Mouse (Mus musculus) heart, embryonic 10.5 days (tissue): ENCODE results near the gene Zfp629. TPM values are rescaled to one million over a fixed set of nuclear protein-coding genes. Genes with fewer than 3 reads are reported as not detected.
"Not testable (repeated sequence)": the region's sequence is repeated elsewhere in the genome, so short reads cannot be mapped to it uniquely, and the experiment has no call there.

Experiments used
- DNase-seq: peaks from one replicate; pipeline ENCODE4 v3.0.0-alpha.2; 2017; ENCODE audit warnings: low spot score
- H3K27ac ChIP-seq: fragments of 300-500 bp; sonication (generic); 2 replicates; pipeline ENCODE4 v1.5.1; 2016; ENCODE audit warnings: mild to moderate bottlenecking
- H3K27me3 ChIP-seq: fragments of 300-500 bp; sonication (generic); 2 replicates; pipeline ENCODE4 v1.6.1; 2016; ENCODE audit warnings: mild to moderate bottlenecking; ENCODE audit not compliant: poor library complexity, insufficient read depth, severe bottlenecking
- H3K36me3 ChIP-seq: fragments of 300-500 bp; sonication (generic); 2 replicates; pipeline ENCODE4 v1.6.1; 2016; ENCODE audit warnings: mild to moderate bottlenecking, moderate library complexity
- H3K4me1 ChIP-seq: fragments of 300-500 bp; sonication (generic); 2 replicates; pipeline ENCODE4 v1.6.1; 2016; ENCODE audit warnings: mild to moderate bottlenecking
- H3K4me3 ChIP-seq: fragments of 300-500 bp; sonication (generic); 2 replicates; pipeline ENCODE4 v1.5.1; 2016; ENCODE audit warnings: mild to moderate bottlenecking, moderate library complexity
- H3K9me3 ChIP-seq: fragments of 300-500 bp; sonication (generic); 2 replicates; pipeline ENCODE4 v1.6.1; 2016; ENCODE audit warnings: mild to moderate bottlenecking, moderate library complexity
- WGBS: fragments of 180-500 bp; shearing (Covaris S2); methylation state at CpG from one replicate; pipeline ENCODE4 v1.1.7; 2016; 5-methylcytosine and 5-hydroxymethylcytosine counted together
- polyA plus RNA-seq: library from polyadenylated mRNA; unstranded; fragments of >200 nt; fragmentation: Nextera tagmentation; extraction: Ambion mirVana; gene quantifications from 2 replicates; pipeline ENCODE4 v1.2.1, GENCODE M21; 2016

Zfp629 gene
- polyA plus RNA-seq, 1 experiment from 2014 or later = 13.8 TPM

DNA sequence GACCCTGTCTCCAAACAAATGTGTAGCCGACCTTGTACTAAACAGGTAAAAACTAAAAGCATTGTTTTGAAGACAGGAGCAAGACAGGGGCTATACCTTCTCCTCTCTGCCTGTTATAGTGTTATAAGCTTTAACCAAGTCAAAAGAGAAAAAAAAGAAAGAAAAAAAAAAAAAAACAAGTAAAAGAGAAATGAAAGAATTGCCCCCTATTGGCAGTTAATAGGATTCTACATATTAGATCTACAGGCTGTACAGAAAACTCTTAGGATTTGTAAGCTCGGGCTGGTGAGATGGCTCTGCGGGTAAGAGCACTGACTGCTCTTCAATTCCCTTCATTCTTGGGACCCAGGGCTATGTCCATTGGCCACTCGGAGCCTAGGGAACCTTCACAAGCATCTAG is 26.7 kb upstream of the Zfp629 start:
- Histone ChIP-seq H3K4me1 (0 out of 2 replicates have a peak, but pooled peaks cover 4% of the 10 kb centered on the region), H3K36me3 (no peaks in the 10 kb centered on the region), H3K9me3 (no peaks in the 10 kb centered on the region), H3K4me3 (no peak overlapping the region), H3K27ac (no peak overlapping the region), H3K27me3 (no peaks in the 10 kb centered on the region)
- 68% methylated on average over 4 of the region's 4 CpGs for WGBS
- DNase-seq = no peak

DNA sequence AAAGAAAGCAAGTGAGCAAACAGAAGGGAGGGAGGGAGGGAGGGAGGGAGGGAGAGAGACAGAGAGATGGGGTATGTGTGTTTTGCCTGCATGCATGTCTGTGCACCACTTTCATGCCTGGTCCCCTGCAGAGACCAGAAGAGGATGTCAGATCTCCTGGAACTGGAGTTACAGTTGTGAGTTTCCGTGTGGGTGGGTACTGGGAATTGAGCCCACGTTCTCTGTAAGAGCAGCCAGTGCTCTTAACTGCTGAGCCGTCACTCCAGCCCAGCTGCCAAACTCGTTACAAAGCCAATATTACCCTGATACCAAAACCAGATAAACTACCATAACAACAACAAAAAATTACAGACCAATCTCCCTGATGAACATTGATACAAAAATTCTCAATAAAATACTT is 25.7 kb upstream of the Zfp629 start:
- no peak overlapping the region for H3K27ac ChIP-seq
- H3K27me3 ChIP-seq = no peaks in the 10 kb centered on the region
- no peak overlapping the region for H3K4me3 ChIP-seq
- H3K4me1 ChIP-seq = peaks cover 8% of the 10 kb centered on the region; the same call in 1 of the 2 replicates
- no peak for DNase-seq
- H3K36me3 ChIP-seq = no peaks in the 10 kb centered on the region
- 50% methylated on average over 4 of the region's 4 CpGs for whole genome bisulfite sequencing
- H3K9me3 ChIP-seq = no peaks in the 10 kb centered on the region

DNA sequence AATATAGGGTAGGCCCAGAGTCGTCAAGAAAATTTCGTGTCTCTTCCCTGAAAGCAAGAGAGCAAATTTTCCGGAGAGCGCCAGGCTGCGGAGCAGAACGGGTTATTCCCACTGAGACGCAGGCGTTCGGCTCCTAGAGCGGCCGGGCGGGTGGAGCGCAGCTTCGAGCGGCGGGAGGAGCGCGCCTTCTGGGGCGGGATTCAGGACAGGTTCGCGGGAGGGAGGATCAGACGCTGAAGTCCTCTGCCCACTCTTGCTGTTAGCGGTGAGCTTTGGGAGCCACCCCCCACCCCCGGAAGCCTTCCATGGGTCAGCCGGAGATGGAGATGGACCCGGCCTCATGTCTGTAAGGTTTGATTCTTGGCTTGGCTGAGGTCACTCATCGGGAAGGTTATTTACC is 21.4 kb upstream of the Zfp629 start:
- no peaks in the 10 kb centered on the region for H3K9me3 ChIP-seq
- H3K27ac ChIP-seq = peak overlapping the region; percentile 83
- DNase-seq = no peak
- under 1% methylated on average over 27 of the region's 27 CpGs for WGBS
- H3K4me3 ChIP-seq = peak overlapping the region; percentile 70
- no peaks in the 10 kb centered on the region for H3K27me3 ChIP-seq
- no peaks in the 10 kb centered on the region for H3K36me3 ChIP-seq
- peaks cover 8% of the 10 kb centered on the region; the same call in 1 of the 2 replicates for H3K4me1 ChIP-seq

DNA sequence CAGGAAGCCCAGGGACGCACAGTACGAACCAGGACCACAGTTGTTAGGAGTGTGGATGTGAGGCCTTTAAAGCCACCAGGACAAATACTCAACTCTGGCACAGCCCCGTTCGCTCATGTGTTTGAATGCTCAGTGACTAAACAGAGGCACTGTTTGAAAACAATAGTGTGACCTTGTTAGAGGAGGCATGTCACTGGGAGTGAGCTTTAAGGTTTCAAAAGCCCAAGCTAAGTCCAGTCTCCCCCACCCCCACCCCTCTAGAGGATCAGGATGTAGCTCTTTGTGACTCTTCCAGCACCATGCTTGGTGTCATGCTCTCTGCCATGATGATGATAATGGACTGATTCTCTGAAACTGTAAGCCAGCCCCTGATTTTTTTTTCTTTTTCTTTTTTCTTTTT is 15.8 kb upstream of the Zfp629 start:
- Histone ChIP-seq H3K27me3 (no peaks in the 10 kb centered on the region), H3K27ac (no peak overlapping the region), H3K9me3 (no peaks in the 10 kb centered on the region), H3K36me3 (no peaks in the 10 kb centered on the region), H3K4me1 (no peaks in the 10 kb centered on the region), H3K4me3 (no peak overlapping the region)
- WGBS = 84% methylated on average over 4 of the region's 4 CpGs
- no peak for DNase-seq

DNA sequence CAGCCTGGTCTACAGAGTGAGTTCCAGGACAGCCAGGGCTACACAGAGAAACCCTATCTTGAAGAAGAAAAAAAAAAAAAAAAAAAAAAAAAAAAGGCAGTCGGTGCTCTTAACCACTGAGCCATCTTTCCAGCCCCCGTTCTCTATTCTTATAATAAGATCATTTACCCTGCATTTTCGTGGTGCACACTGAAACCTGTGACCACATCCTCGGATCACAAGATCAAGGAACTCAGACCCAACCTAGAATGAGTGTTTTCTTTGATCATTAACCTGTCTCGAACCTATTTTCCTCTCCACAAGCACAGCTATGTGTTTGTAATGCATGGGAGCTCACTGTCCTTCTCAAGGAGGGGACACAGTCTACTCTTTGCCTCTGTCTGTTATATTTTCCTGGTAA is 13.0 kb upstream of the Zfp629 start:
- Histone ChIP-seq H3K9me3 (no peaks in the 10 kb centered on the region), H3K27ac (no peak overlapping the region), H3K27me3 (no peaks in the 10 kb centered on the region), H3K36me3 (no peaks in the 10 kb centered on the region), H3K4me3 (no peak overlapping the region), H3K4me1 (no peaks in the 10 kb centered on the region)
- DNase-seq = no peak
- 74% methylated on average over 5 of the region's 5 CpGs for WGBS

DNA sequence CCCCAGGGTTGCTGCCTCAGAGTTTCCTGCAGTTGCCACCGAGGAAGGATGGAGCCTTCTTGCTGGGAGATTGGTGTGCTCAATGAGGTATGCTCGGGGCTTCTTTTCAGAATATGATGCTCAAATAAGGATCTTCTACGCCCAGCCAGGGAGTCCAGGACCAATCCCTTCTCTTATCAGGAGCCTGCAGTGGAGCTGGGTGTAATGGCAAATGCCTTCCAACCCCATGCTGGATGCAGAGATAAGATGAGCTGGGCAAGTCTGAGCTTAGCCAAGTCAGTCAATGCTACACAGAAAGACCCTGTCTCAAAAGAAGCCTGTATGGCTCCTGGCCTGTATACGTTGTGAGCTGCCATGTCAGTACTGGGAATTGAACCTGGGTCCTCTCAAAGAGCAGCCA is 10.9 kb upstream of the Zfp629 start:
- H3K36me3 ChIP-seq = no peaks in the 10 kb centered on the region
- H3K9me3 ChIP-seq = no peaks in the 10 kb centered on the region
- no peak for DNase-seq
- H3K27me3 ChIP-seq = no peaks in the 10 kb centered on the region
- 76% methylated on average over 4 of the region's 4 CpGs for WGBS
- H3K4me3 ChIP-seq = no peak overlapping the region
- H3K27ac ChIP-seq = no peak overlapping the region
- H3K4me1 ChIP-seq = no peaks in the 10 kb centered on the region

DNA sequence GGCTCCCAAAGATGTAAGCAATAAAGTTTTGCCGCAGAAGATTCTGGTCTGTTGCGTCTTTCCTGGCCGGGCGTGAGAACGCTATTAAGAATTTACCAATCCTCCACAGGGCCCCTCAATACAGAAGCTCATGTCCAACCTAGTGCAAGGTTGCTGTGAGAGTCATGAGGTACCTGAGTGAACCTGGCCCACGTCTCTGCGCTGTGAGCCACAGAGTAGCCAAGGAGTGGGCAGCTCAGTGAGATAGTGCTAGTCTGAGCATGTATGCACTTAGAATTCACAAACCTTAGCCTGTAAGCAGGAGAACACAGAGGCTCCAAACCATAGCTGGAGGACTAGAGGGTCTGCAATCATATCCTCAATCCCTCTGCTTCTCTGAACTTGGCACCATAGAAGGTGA is 10.4 kb upstream of the Zfp629 start:
- H3K4me1 ChIP-seq = no peaks in the 10 kb centered on the region
- H3K36me3 ChIP-seq = no peaks in the 10 kb centered on the region
- no peaks in the 10 kb centered on the region for H3K27me3 ChIP-seq
- H3K9me3 ChIP-seq = no peaks in the 10 kb centered on the region
- H3K27ac ChIP-seq = no peak overlapping the region
- WGBS = 96% methylated on average over 7 of the region's 7 CpGs
- no peak overlapping the region for H3K4me3 ChIP-seq
- no peak for DNase-seq

DNA sequence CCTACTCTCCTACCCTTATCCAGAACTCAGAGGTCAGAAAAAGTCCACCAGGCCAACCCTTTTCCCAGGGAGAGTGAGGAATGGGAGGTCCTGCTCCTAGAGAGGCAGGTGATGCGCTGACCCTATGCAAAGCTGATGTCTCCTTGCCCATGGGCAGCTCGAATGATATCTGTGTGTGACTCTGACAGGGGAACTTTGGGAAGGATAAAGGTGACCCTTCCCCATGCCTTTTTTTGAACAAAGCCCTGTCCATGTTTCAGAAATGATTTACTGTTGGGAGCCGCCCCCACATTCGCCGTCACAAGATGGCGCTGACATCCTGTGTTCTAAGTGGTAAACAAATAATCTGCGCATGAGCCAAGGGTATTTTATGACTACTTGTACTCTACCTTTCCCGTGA is 2.8 kb upstream of the Zfp629 start:
- DNase-seq, H3K27ac ChIP-seq, H3K4me3 ChIP-seq, H3K36me3 ChIP-seq, H3K27me3 ChIP-seq, H3K9me3 ChIP-seq: not testable (repeated sequence)
- peaks cover 20% of the 10 kb centered on the region for H3K4me1 ChIP-seq
- WGBS = 89% methylated on average over 7 of the region's 8 CpGs

DNA sequence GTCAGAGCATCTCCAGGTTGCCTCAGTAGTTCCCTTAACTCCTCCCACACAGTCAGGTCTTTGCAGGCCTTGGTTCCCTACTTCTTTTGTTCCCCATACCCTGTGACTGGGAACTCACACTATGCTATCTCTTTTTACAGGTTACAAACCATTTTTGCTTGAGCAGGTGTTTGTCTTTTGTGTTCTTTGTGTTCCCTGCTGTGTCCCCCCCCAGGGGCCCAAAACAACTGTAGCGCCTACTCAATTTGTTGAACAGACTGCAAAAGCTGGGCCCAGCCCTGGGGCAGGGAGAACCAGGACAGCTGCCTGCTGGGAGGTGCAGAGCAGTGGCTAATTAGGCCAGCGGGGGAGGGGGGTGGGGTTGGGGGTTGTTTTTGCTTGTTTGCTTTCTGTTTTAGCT is 2.4 kb upstream of the Zfp629 start:
- no peak overlapping the region for H3K4me3 ChIP-seq
- H3K27ac ChIP-seq = no peak overlapping the region
- WGBS = 57% methylated on average over 2 of the region's 2 CpGs
- DNase-seq = no peak
- peaks cover 23% of the 10 kb centered on the region for H3K4me1 ChIP-seq
- H3K9me3 ChIP-seq = no peaks in the 10 kb centered on the region
- peaks cover 6% of the 10 kb centered on the region; the same call in 1 of the 2 replicates for H3K36me3 ChIP-seq
- no peaks in the 10 kb centered on the region for H3K27me3 ChIP-seq

DNA sequence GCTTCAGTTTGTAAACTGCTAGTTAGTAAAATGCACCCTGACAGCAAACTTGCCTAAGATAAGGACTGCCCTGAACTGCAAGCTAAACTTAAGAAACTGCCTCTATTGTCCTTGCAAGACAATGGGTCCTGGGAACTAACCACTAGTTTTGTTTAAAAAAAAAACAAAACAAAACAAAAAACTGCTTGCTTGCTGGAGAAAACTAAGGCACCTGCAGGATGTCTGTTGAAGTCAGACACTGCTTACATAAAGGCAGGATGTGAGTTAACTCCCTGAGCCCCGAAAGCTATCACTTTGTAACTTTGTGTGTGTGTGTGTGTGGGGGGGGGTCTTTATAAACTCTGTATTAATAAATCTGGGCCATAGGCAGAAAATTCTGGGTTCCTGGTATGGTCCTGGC is 1.3 kb upstream of the Zfp629 start:
- Histone ChIP-seq H3K27ac (no peak overlapping the region), H3K36me3 (peaks cover 17% of the 10 kb centered on the region), H3K27me3 (no peaks in the 10 kb centered on the region), H3K4me3 (no peak overlapping the region), H3K9me3 (peaks cover 6% of the 10 kb centered on the region), H3K4me1 (peaks cover 23% of the 10 kb centered on the region)
- no peak for DNase-seq
- 72% methylated on average over 1 of the region's 1 CpGs for WGBS

DNA sequence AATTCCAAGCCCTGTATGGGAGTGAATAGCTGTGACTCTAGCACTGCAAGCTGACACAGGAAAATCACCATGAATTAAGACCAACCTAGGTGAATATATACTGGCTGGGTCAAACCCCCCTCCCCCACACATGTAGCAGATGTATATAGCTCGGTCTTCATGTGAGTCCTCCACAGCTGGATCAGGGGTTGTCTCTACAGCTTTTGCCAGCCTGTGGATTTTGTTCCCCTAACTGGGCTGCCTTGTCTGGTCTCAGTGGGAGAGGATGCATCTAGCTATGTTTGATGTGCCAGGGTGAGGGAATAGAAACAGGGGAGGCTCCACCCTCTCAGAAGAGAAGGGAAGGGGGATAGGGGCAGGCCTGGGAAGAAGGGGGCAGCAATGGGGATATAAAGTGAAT is 739 bp upstream of the Zfp629 start:
- Histone ChIP-seq H3K27me3 (no peaks in the 10 kb centered on the region), H3K36me3 (peaks cover 22% of the 10 kb centered on the region), H3K27ac (no peak overlapping the region), H3K4me3 (no peak overlapping the region), H3K4me1 (peaks cover 23% of the 10 kb centered on the region), H3K9me3 (peaks cover 11% of the 10 kb centered on the region)
- DNase-seq = no peak
- WGBS = 65% methylated on average over 1 of the region's 1 CpGs

DNA sequence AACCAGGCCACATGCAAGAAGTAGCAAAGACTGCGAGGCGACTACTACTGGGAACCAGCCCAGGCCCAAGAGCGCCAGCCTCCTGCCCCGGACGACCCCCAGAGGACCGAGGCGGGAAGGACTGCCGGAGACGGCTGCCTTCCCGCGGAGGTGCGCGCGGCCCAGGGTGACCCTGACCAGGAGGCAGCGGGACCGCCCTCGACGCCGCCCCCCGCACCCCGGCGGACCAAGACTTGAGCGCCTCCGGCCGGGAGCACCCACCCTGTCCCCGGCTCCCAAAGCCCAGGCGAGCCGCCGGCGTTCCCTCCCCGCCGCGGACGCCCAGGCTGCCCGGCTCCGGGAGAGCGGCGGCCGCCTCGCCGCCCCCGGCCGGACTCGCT is 1.1 kb downstream of the Zfp629 start:
- Histone ChIP-seq H3K27me3 (no peaks in the 10 kb centered on the region), H3K4me1 (peaks cover 23% of the 10 kb centered on the region), H3K9me3 (peaks cover 16% of the 10 kb centered on the region), H3K36me3 (peaks cover 41% of the 10 kb centered on the region), H3K4me3 (peak overlapping the region; percentile 99), H3K27ac (peak overlapping the region; percentile 98)
- DNase-seq = peak; percentile 85
- WGBS = 1% methylated on average over 43 of the region's 44 CpGs

DNA sequence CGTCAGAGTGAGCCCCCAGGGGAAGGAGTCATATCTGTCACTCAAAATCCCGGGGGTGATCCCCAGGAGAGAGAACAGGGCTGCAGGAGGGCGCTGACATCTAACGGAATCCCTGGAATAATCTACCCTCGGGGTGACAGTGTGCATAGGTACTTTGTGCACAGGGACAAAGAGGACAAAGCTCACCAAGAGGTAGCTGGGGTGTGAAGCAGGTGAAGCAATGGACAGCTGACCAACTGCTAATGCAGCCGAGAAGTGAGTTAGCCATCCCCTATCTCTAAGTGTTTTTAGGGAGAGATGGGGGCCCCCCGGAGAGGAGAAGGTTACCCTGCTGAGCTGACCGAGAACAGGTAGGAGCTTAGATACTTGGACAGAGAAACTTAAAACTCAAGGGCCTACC is 1.5 kb downstream of the Zfp629 start:
- Histone ChIP-seq H3K27me3 (no peaks in the 10 kb centered on the region), H3K27ac (peak overlapping the region; percentile 98), H3K36me3 (peaks cover 45% of the 10 kb centered on the region), H3K9me3 (peaks cover 16% of the 10 kb centered on the region), H3K4me3 (peak overlapping the region; percentile 99), H3K4me1 (peaks cover 23% of the 10 kb centered on the region)
- WGBS = 25% methylated on average over 8 of the region's 8 CpGs
- DNase-seq = no peak

DNA sequence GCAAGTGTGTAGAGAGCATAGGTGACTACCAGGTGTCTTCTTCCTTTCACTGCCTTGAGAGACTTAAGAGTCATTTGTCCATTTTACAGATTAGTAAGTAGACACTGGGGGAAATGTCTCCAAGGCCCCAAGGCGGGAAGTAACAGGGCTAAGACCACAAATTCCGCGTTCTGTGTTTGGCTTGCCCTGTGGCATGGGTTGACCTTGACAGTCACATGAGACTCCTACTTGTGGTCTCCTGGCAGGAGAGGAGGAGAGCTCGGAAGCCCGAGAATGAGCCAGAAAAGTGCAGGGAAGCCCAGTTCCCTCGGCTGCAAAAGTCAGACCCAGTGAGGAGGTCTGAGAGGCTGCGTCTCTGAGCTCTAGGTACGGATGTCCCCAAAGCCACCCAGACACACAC is 2.1 kb downstream of the Zfp629 start:
- H3K4me3 ChIP-seq = peak overlapping the region; percentile 99
- WGBS = 82% methylated on average over 8 of the region's 8 CpGs
- H3K36me3 ChIP-seq = peaks cover 51% of the 10 kb centered on the region
- no peak overlapping the region for H3K27ac ChIP-seq
- peaks cover 23% of the 10 kb centered on the region for H3K4me1 ChIP-seq
- no peak for DNase-seq
- H3K27me3 ChIP-seq = no peaks in the 10 kb centered on the region
- H3K9me3 ChIP-seq = peaks cover 16% of the 10 kb centered on the region
